Mouse (Mus musculus) kidney, adult 9 months (tissue): ENCODE results near the gene Wdr62.

Experiments
- DNase-seq: peaks from one replicate; pipeline ENCODE4 v3.0.0; 2022

Wdr62 gene

GRCm38 (mm10) chr7:30300914-30301313 lies 20.7 kb upstream of the Wdr62 start:
- DNase-seq: no peak

GRCm38 (mm10) chr7:30297266-30297665 lies 17.0 kb upstream of the Wdr62 start:
- no peak for DNase-seq

DNA sequence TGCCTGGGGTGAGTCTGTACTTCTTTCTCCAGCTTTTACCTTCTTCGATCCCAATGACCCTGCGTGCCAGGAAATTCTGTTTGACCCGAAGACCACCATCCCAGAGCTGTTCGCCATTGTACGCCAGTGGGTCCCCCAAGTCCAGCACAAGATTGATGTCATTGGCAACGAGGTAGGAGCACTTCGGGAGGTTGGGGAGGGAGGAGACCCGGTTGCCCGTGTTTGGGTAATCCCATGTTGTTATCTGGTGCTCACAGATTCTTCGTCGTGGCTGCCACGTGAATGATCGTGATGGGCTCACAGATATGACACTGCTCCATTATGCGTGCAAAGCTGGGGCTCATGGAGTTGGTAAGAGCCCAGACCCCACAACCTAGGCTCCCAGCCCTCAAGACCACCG lies 16.6 kb upstream of the Wdr62 start:
- DNase-seq: no peak

DNA sequence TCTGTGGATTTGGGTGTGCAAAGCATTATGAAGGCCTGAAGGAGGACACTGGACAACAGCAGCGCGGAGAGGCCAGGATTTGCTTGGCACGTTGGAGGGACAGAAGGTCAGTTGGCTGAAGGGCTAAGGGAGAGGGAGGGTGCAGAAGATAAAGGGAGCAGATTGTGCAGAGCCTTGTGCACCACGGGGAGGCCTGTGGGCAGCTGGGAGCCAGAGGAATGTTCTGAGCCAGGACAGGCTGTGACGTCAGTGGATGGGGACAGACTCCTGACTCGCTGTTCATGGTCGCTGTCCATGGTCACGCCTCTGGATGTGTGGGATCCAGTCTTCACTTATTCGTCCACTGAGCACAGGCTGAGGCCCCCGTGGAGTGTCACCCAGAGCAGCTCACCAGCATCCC lies 14.9 kb upstream of the Wdr62 start:
- no peak for DNase-seq

GRCm38 (mm10) chr7:30294296-30294695 lies 14.1 kb upstream of the Wdr62 start:
- DNase-seq: no peak

DNA sequence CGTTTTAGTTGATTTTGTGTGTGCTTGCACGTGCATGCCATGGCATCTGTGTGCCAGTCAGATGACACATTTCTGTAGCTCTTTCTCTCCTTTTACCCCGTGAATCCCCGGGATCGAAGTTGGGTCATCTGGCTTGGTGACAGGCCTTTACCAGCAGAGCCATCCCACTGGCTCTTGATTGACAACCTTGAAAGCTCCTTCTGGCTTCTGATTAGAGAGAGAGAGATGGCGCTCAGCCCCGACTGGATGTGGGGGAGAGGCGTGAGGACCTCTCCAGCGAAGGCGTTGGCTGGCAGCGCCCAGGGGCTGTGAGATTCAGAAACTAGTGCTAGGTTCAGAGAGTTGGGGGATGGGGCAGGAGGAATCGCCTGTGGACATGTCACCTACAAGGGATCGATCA lies 13.6 kb upstream of the Wdr62 start:
- DNase-seq: no peak

GRCm38 (mm10) chr7:30291215-30292131 lies 11.3 kb upstream of the Wdr62 start, which contains the start of gene Clip3:
Gene Clip3 (plus strand): TSS chr7:30291728.
- DNase-seq: no peak

- DNase-seq: no peak
These were observed 9.6 kb upstream of the Wdr62 start for GRCm38 (mm10) chr7:30289714-30290399.

DNA sequence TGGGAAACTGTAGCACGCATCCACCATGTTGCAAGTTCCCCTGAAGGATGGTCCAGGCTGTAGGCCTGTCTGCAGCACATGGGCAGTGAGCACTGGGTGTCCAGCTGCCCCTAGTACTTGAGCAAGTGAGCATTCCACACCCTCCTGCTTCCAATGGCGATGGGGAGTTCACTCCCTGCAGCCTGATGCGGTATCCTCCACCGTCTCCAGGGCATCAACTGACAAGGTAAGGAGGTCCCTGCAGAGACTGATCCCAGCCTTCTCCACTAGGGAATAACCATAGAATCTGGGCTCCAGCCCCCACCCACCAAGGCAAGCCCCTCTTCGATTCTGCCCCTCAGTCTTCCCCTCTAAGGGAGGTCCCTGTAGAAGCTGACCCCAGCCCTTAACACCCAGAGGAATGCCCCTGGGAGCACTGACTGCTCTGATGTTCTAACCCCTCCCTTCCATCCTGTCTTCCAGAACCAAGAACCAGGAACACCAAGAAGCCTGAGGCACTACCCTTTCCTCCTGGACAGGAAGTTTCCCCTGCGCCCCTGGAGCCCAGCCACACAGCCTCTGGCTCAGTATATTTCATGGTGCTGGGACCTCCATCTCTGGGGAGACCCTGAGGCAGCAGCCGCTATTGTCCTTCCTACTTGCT lies 9.0 kb upstream of the Wdr62 start:
- no peak for DNase-seq

GRCm38 (mm10) chr7:30288046-30288445 lies 7.8 kb upstream of the Wdr62 start:
- DNase-seq: no peak

GRCm38 (mm10) chr7:30286701-30287410 lies 6.6 kb upstream of the Wdr62 start:
- DNase-seq: no peak

- DNase-seq: no peak
These were observed 2.5 kb upstream of the Wdr62 start for GRCm38 (mm10) chr7:30282740-30283139.

GRCm38 (mm10) chr7:30281522-30281921 lies 1.3 kb upstream of the Wdr62 start:
- no peak for DNase-seq

DNA sequence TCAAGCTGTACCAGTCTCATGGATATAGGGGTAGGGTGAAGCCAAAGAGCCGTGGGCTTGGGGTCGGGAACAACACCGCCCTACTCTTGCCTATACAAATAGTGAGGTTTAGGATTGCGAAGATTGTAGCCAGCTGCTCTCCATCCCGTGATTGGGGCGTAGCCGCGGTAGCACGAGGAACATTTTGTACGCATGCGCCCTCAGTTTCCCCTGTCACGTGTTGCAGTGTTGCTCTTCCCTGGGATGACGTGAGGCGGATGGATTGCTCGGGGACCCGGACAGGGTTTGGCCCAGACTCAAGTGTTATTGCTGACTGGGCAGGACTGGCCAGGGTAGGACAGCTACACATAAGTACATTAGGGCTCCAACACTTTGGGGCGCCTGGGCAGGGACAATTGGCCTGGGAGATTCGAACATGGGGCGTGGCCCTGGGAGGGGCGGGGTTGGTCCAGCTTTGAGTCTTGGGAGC lies 485 bp upstream of the Wdr62 start:
- DNase-seq: peak; percentile 90

GRCm38 (mm10) chr7:30279536-30279935 lies 683 bp downstream of the Wdr62 start:
- DNase-seq: no peak

DNA sequence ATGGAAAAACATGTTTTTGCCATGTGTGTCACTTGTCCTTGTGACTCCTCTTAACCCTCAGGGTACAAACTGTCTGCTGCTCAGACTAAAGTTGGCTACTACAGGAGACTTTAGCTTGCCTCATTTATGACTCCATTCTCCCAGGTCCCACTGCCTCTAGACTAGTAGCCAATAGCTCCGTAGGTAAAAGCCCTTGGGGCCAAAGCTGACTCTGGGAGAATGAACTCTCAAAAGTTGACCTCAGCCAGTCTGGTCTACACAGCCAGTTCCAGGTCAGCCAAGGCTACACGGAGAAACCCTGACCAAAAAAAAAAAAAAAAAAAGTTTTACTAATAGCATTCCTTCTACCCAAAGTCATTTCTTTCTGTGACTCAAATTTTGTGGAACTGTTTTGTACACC lies 1.3 kb downstream of the Wdr62 start:
- no peak for DNase-seq

DNA sequence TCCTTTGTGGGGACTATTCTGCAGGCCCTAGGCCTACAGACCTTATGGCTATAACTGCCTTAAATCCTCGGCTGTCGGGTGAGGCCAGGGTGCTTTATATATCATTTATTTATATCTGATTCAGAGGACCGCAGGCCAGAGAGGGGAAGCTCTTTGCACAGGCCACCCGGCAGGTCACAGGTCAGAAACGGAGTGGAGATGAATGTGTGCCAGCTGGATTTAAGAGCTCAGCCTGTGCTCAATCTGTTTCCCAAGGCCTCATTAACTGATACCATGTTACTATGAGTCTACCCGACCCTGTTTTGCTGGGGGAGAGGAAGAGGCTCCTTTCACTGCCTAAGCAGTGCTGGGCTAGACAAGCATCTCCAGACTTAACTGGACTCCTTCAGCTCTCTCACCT lies 5.8 kb downstream of the Wdr62 start:
- no peak for DNase-seq

- DNase-seq: no peak
These were observed 10.6 kb downstream of the Wdr62 start for GRCm38 (mm10) chr7:30269641-30270040.

DNA sequence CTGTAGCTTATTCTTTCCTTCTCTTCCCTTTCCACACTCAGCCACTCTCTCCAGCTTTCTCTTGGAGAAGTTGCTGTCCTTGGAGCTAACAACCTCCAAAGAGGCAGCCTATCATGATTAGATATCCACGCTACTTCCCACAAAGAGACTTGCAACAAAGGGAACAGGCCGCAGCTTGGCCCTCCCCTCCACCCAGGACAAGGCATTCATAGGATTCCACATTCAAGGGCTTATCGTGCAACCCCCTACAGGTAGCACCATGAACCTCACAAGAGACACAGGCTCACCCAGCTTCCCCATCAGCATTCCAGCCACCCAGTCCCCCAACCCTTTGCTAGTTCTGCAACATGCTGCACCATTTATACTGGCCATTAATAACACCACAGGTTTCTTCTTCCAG lies 13.4 kb downstream of the Wdr62 start:
- no peak for DNase-seq

DNA sequence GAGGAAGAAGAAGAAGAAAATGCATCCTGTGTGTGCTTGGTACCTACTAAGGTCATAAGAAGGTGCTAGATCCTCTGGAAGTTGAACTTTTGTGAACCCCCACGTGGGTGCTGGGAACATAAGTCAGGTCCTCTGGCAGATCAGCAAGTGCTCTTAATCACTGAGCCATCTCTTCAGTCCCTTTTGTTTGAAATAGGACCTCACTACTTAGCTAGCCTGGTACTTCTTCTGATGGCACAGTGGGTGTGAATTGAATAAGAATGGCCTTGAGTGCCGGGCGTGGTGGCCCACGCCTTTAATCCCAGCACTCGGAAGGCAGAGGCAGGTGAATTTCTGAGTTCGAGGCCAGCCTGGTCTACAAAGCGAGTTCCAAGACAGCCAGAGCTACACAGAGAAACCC lies 14.3 kb downstream of the Wdr62 start:
- no peak for DNase-seq

- no peak for DNase-seq
These were observed 14.7 kb downstream of the Wdr62 start for GRCm38 (mm10) chr7:30265531-30265930.

GRCm38 (mm10) chr7:30265041-30265440 lies 15.2 kb downstream of the Wdr62 start:
- DNase-seq: no peak
